22 mouse cellular contexts compared by ENCODE assay signal in the genomic region with DNA sequence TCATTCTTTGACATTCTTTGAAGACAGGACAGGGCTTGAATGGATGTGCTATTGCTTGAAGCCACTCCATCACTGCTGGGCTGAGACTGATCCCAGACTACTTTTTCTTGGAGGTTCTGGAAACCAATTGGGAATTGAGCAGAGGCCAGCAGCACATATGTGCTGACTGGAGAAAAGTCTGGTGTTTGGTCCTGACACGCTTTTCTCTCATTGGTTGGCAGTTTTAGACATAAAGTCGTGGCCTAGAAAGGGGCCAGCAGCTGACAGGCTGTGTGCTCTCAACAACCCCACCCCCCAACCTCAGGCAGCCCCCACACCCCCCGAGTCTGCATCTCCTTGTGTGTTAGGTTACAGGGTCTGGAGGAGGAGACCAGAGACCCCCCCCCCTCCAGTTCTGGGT. TPM values are rescaled to one million over a fixed set of nuclear protein-coding genes. Genes with fewer than 3 reads are reported as not detected.
DNase-seq lines count a peak whose midpoint lies in the region; ATAC-seq lines count a peak whose summit lies in the region.
"Had no signal": no experiment of that assay in that cellular context is flagged by ENCODE, and none has a peak within 500 bp of the region (broad histone marks: within the 10 kb centered on the region; RNA-seq: fewer than 3 reads in every experiment).

No protein-coding gene starts in this region.

- no peaks in the 10 kb centered on the region for H3K27me3 ChIP-seq in forebrain, embryonic 13.5 days
- H3K27me3 ChIP-seq in forebrain, embryonic 12.5 days: peaks cover 4% of the 10 kb centered on the region; the same call in 1 of the 2 replicates
- peaks cover 11% of the 10 kb centered on the region; the same call in 1 of the 2 replicates for H3K27me3 ChIP-seq in heart, embryonic 10.5 days (ENCODE audit: insufficient read depth, poor library complexity, severe bottlenecking)
- H3K27me3 ChIP-seq in lung, embryonic 15.5 days: no peaks in the 10 kb centered on the region
- H3K27me3 ChIP-seq: neural tube, embryonic 15.5 days had no signal

- H3K27ac ChIP-seq in forebrain, embryonic 13.5 days: no peak overlapping the region
- no peak overlapping the region for H3K27ac ChIP-seq in forebrain, embryonic 12.5 days
- H3K27ac ChIP-seq in heart, embryonic 10.5 days: no peak overlapping the region
- no peak overlapping the region for H3K27ac ChIP-seq in lung, embryonic 15.5 days
- H3K27ac ChIP-seq: hindbrain, embryonic 14.5 days; midbrain, embryonic 10.5 days; neural tube, embryonic 15.5 days had no signal

- no peak overlapping the region for H3K4me3 ChIP-seq in forebrain, embryonic 13.5 days
- no peak overlapping the region for H3K4me3 ChIP-seq in forebrain, embryonic 12.5 days (replicated peaks)
- H3K4me3 ChIP-seq in heart, embryonic 10.5 days: no peak overlapping the region
- H3K4me3 ChIP-seq in lung, embryonic 15.5 days: no peak overlapping the region
- H3K4me3 ChIP-seq: heart, embryonic 12.5 days; left cerebral cortex, adult 2 months; midbrain, embryonic 10.5 days; neural tube, embryonic 15.5 days had no signal

- H3K9ac ChIP-seq in forebrain, embryonic 13.5 days: no peak overlapping the region
- H3K9ac ChIP-seq in forebrain, embryonic 12.5 days: no peak overlapping the region
- no peak overlapping the region for H3K9ac ChIP-seq in lung, embryonic 15.5 days
- H3K9ac ChIP-seq: heart, embryonic 12.5 days; hindbrain, embryonic 14.5 days; neural tube, embryonic 15.5 days had no signal

- no peaks in the 10 kb centered on the region for H3K36me3 ChIP-seq in forebrain, embryonic 13.5 days (ENCODE audit: poor library complexity, severe bottlenecking)
- no peaks in the 10 kb centered on the region for H3K36me3 ChIP-seq in forebrain, embryonic 12.5 days (replicated peaks)
- H3K36me3 ChIP-seq in heart, embryonic 10.5 days: no peaks in the 10 kb centered on the region
- H3K36me3 ChIP-seq in lung, embryonic 15.5 days: no peaks in the 10 kb centered on the region
- H3K36me3 ChIP-seq: heart, embryonic 12.5 days; midbrain, embryonic 10.5 days; neural tube, embryonic 15.5 days had no signal

- H3K4me2 ChIP-seq in forebrain, embryonic 13.5 days: no peak overlapping the region
- H3K4me2 ChIP-seq in forebrain, embryonic 12.5 days: no peak overlapping the region
- H3K4me2 ChIP-seq in lung, embryonic 15.5 days: no peak overlapping the region
- H3K4me2 ChIP-seq: heart, embryonic 12.5 days; hindbrain, embryonic 14.5 days; liver, embryonic 11.5 days; neural tube, embryonic 15.5 days had no signal

- WGBS in forebrain, embryonic 13.5 days: 81% methylated on average over 3 of the region's 3 CpGs
- WGBS in forebrain, embryonic 12.5 days: 69% methylated on average over 3 of the region's 3 CpGs
- 59% methylated on average over 3 of the region's 3 CpGs for WGBS in heart, embryonic 10.5 days
- 41% methylated on average over 3 of the region's 3 CpGs for WGBS in lung, embryonic 15.5 days

- peaks cover 23% of the 10 kb centered on the region for H3K4me1 ChIP-seq in forebrain, embryonic 13.5 days
- peaks cover 20% of the 10 kb centered on the region for H3K4me1 ChIP-seq in forebrain, embryonic 12.5 days
- H3K4me1 ChIP-seq in heart, embryonic 10.5 days: 0 out of 2 replicates have a peak, but pooled peaks cover under 1% of the 10 kb centered on the region
- peaks cover 21% of the 10 kb centered on the region for H3K4me1 ChIP-seq in lung, embryonic 15.5 days
- H3K4me1 ChIP-seq: heart, embryonic 12.5 days had no signal

- peak; percentile 18 for DNase-seq in heart, postnatal 4 days
- DNase-seq in heart, embryonic 10.5 days (ENCODE audit: low spot score): no peak
- no peak for DNase-seq in lung, postnatal 36 days
- peak; percentile 50 to 56 for DNase-seq in layer of hippocampus, adult 8-10 months (ENCODE audit: low spot score in 2 of 2)
- no peak for DNase-seq in spleen, postnatal 10 days (ENCODE audit: low spot score in 2 of 2)
- DNase-seq: adrenal gland, postnatal 25 days; cerebellum, postnatal 14 days; gastrocnemius, postnatal 14 days; kidney, adult 2 months; kidney, postnatal 25 days; thymus, adult 18-20 months had no signal

- no peaks in the 10 kb centered on the region for H3K9me3 ChIP-seq in forebrain, embryonic 13.5 days (replicated peaks)
- H3K9me3 ChIP-seq in forebrain, embryonic 12.5 days: no peaks in the 10 kb centered on the region
- no peaks in the 10 kb centered on the region for H3K9me3 ChIP-seq in heart, embryonic 10.5 days
- no peaks in the 10 kb centered on the region for H3K9me3 ChIP-seq in lung, embryonic 15.5 days
- H3K9me3 ChIP-seq: heart, embryonic 12.5 days; midbrain, embryonic 10.5 days; neural tube, embryonic 15.5 days had no signal

- peak; percentile 44; the same call in 1 of the 2 replicates for ATAC-seq in forebrain, embryonic 13.5 days
- no peak for ATAC-seq in forebrain, embryonic 12.5 days (ENCODE audit: low FRiP score)
- ATAC-seq in lung, embryonic 15.5 days (ENCODE audit: borderline replicate concordance, extremely low read depth, low FRiP score, low TSS enrichment): peak; percentile 46; the same call in 1 of the 2 replicates
- ATAC-seq: lung, postnatal 0 days had no signal

RNA-seq across cellular contexts. Expression of gene Cnih3, which starts 17.9 kb away (rescaled TPM):
- 9.2 and 9.8 TPM in 2 replicates for polyA plus RNA-seq in forebrain, embryonic 13.5 days (2015; fragmentation: Nextera tagmentation; extraction: Ambion mirVana)
- polyA plus RNA-seq in forebrain, embryonic 12.5 days (2016; fragmentation: Nextera tagmentation; extraction: Ambion mirVana): 4.1 and 4.3 TPM in 2 replicates
- not detected for total RNA-seq in heart, postnatal 4 days (2021)
- polyA plus RNA-seq in heart, embryonic 10.5 days (2016; fragmentation: Nextera tagmentation; extraction: Ambion mirVana): 0.14 and 0.23 TPM in 2 replicates
- polyA plus RNA-seq in lung, embryonic 15.5 days (2015; fragmentation: Nextera tagmentation; extraction: Ambion mirVana): 0.18 and 0.27 TPM in 2 replicates
- total RNA-seq in layer of hippocampus, adult 8-10 months (2022): 10 to 100 TPM; 53.8 to 68.4 (median 59.4) TPM
- total RNA-seq: adrenal gland, postnatal 25 days had no signal
- polyA plus RNA-seq: kidney, adult 2 months; liver, embryonic 11.5 days; spleen, adult 2 months had no signal

Comparison
In these comparisons a context has a peak if more than half of its experiments do, and no peak if none do; other contexts are left out.
1. DNase-seq: peak in heart, postnatal 4 days (single experiment) and layer of hippocampus, adult 8-10 months (2 of 2); none in heart, embryonic 10.5 days (single experiment), lung, postnatal 36 days (single experiment) and spleen, postnatal 10 days (0 of 2).